Mouse (Mus musculus) thymus, postnatal 25 days (tissue): Measurements from ENCODE around the gene Ints4.

Experiments
- DNase-seq: peaks from one replicate; pipeline ENCODE4 v3.0.0; 2022

The Ints4 gene

GRCm38 (mm10) chr7:97549301-97549700, 68.5 kb downstream of the Ints4 start:
- DNase-seq = no peak

- no peak for DNase-seq
Observed at GRCm38 (mm10) chr7:97550673-97551072, 69.9 kb downstream of the Ints4 start.

GRCm38 (mm10) chr7:97563576-97563975, 82.8 kb downstream of the Ints4 start:
- no peak for DNase-seq

- DNase-seq = no peak
Observed at GRCm38 (mm10) chr7:97569372-97569771, 88.6 kb downstream of the Ints4 start.

- DNase-seq = no peak
Observed at GRCm38 (mm10) chr7:97570389-97570788, 89.6 kb downstream of the Ints4 start.

GRCm38 (mm10) chr7:97578361-97579066, 97.8 kb downstream of the Ints4 start:
- peak; percentile 41 for DNase-seq

GRCm38 (mm10) chr7:97579067-97579975, 98.6 kb downstream of the Ints4 start, which contains the start of the genes Aamdc and Rsf1:
TSS of gene Aamdc (minus strand) at chr7:97579497.
TSS of gene Rsf1 (plus strand) at chr7:97579889.
- peak; percentile 90 for DNase-seq

GRCm38 (mm10) chr7:97579976-97580842, 99.5 kb downstream of the Ints4 start:
- DNase-seq = peak; percentile 72

GRCm38 (mm10) chr7:97580843-97581214, 100.1 kb downstream of the Ints4 start:
- peak; percentile 87 for DNase-seq

- no peak for DNase-seq
Observed at GRCm38 (mm10) chr7:97588506-97588905, 107.8 kb downstream of the Ints4 start.

- DNase-seq = no peak
Observed at GRCm38 (mm10) chr7:97590488-97590887, 109.7 kb downstream of the Ints4 start.
